Mouse (Mus musculus) liver, embryonic 13.5 days (tissue): ENCODE measurements around the gene Apex2. TPM values are rescaled to one million over a fixed set of nuclear protein-coding genes. Genes with fewer than 3 reads are reported as not detected.
A peak's percentile ranks its signal among the peaks of the same experiment; 100 is the strongest.

Experiments
- ATAC-seq: fragments of 200-750 bp; cut with Nextera tagmentation; 2 replicates; pipeline ENCODE4 v1.8.0; 2017; ENCODE audit warnings: low read depth, mild to moderate bottlenecking, moderate number of reproducible peaks, moderate library complexity
- DNase-seq: peaks from one replicate; pipeline ENCODE4 v3.0.0; 2022
- H3K27ac ChIP-seq: fragments of 300-500 bp; sonication (generic); 2 replicates; pipeline ENCODE4 v1.5.1; 2015; ENCODE audit warnings: moderate library complexity, mild to moderate bottlenecking, inconsistent platforms
- H3K27me3 ChIP-seq: fragments of 300-500 bp; sonication (generic); 2 replicates; pipeline ENCODE4 v1.6.1; 2015; ENCODE audit warnings: mild to moderate bottlenecking, inconsistent platforms
- H3K36me3 ChIP-seq: fragments of 300-500 bp; sonication (generic); 2 replicates; pipeline ENCODE4 v1.6.1; 2015; ENCODE audit warnings: mild to moderate bottlenecking, inconsistent platforms
- H3K4me1 ChIP-seq: fragments of 300-500 bp; sonication (generic); replicated peaks from 2 replicates; pipeline ENCODE4 v1.6.1; 2015; ENCODE audit warnings: inconsistent platforms
- H3K4me2 ChIP-seq: fragments of 300-500 bp; sonication (generic); 2 replicates; pipeline ENCODE4 v1.6.1; 2015; ENCODE audit warnings: inconsistent platforms, mild to moderate bottlenecking, moderate library complexity
- H3K4me3 ChIP-seq: fragments of 300-500 bp; sonication (generic); replicated peaks from 2 replicates; pipeline ENCODE4 v1.5.1; 2015; ENCODE audit warnings: mild to moderate bottlenecking, inconsistent platforms
- H3K9ac ChIP-seq: fragments of 300-500 bp; sonication (generic); 2 replicates; pipeline ENCODE4 v1.6.1; 2015; ENCODE audit warnings: mild to moderate bottlenecking, inconsistent platforms
- H3K9me3 ChIP-seq: fragments of 300-500 bp; sonication (generic); replicated peaks from 2 replicates; pipeline ENCODE4 v1.6.1; 2016; ENCODE audit warnings: inconsistent platforms
- WGBS: fragments of 180-500 bp; shearing (Covaris S2); methylation state at CpG from one replicate; pipeline ENCODE4 v1.1.7; 2015; ENCODE audit not compliant: insufficient replicate concordance; 5-methylcytosine and 5-hydroxymethylcytosine counted together
- polyA plus RNA-seq: library from polyadenylated mRNA; unstranded; fragments of >200 nt; fragmentation: Nextera tagmentation; extraction: Ambion mirVana; gene quantifications from 2 replicates; pipeline ENCODE4 v1.2.1, GENCODE M21; 2015

The Apex2 gene
- polyA plus RNA-seq, 1 experiment from 2014 or later: 12.7 TPM

GRCm38 (mm10) chrX:150554032-150554431 lies 35.6 kb downstream of the Apex2 start:
- Histone ChIP-seq H3K27ac (peak overlapping the region; percentile 84), H3K27me3 (no peaks in the 10 kb centered on the region), H3K4me2 (peak overlapping the region; percentile 61), H3K9ac (peak overlapping the region; percentile 51), H3K4me3 (peak overlapping the region; percentile 26), H3K4me1 (peaks cover 58% of the 10 kb centered on the region), H3K36me3 (peaks cover 68% of the 10 kb centered on the region), H3K9me3 (no peaks in the 10 kb centered on the region)
- 58% methylated on average over 3 of the region's 3 CpGs for WGBS
- ATAC-seq (no peak), DNase-seq (no peak)

- Histone ChIP-seq H3K4me3 (peak overlapping the region; percentile 57), H3K4me2 (peak overlapping the region; percentile 71), H3K27me3 (no peaks in the 10 kb centered on the region), H3K9ac (peak overlapping the region; percentile 78), H3K27ac (peak overlapping the region; percentile 96), H3K4me1 (peaks cover 46% of the 10 kb centered on the region), H3K36me3 (peaks cover 48% of the 10 kb centered on the region), H3K9me3 (no peaks in the 10 kb centered on the region)
- 80% methylated on average over 2 of the region's 2 CpGs for WGBS
- ATAC-seq (no peak), DNase-seq (no peak)
Observed at GRCm38 (mm10) chrX:150551986-150552385, 37.7 kb downstream of the Apex2 start.

- H3K4me1 ChIP-seq: peaks cover 42% of the 10 kb centered on the region
- peak overlapping the region; percentile 67 for H3K4me3 ChIP-seq
- 23% methylated on average over 3 of the region's 3 CpGs for WGBS
- no peaks in the 10 kb centered on the region for H3K27me3 ChIP-seq
- peak; percentile 96 for ATAC-seq
- peak overlapping the region; percentile 86 for H3K9ac ChIP-seq
- peak overlapping the region; percentile 71 for H3K4me2 ChIP-seq
- peaks cover 34% of the 10 kb centered on the region for H3K36me3 ChIP-seq
- peak; percentile 86 for DNase-seq
- H3K27ac ChIP-seq: peak overlapping the region; percentile 96
- no peaks in the 10 kb centered on the region for H3K9me3 ChIP-seq
Observed at GRCm38 (mm10) chrX:150549639-150550038, 40.0 kb downstream of the Apex2 start.

GRCm38 (mm10) chrX:150547239-150547638 lies 42.4 kb downstream of the Apex2 start, which contains the start of gene Alas2:
TSS of gene Alas2 (plus strand) at chrX:150547375.
- peak within 1 kb of the TSS; percentile 86 for H3K9ac ChIP-seq
- peak within 1 kb of the TSS; percentile 67 for H3K4me3 ChIP-seq

GRCm38 (mm10) chrX:150541684-150542083 lies 48.0 kb downstream of the Apex2 start:
- Histone ChIP-seq H3K9ac (no peak overlapping the region), H3K9me3 (no peaks in the 10 kb centered on the region), H3K36me3 (no peaks in the 10 kb centered on the region), H3K4me1 (peaks cover 2% of the 10 kb centered on the region), H3K4me3 (no peak overlapping the region), H3K27me3 (no peaks in the 10 kb centered on the region), H3K4me2 (no peak overlapping the region), H3K27ac (no peak overlapping the region)
- DNase-seq: no peak
- no peak for ATAC-seq

More at GRCm38 (mm10) chrX:150547239-150547638, 42.4 kb downstream of the Apex2 start, which contains the start of gene Alas2:
- WGBS: 23% methylated on average over 5 of the region's 5 CpGs
- H3K36me3 ChIP-seq: peaks cover 15% of the 10 kb centered on the region
- H3K27ac ChIP-seq: peak within 1 kb of the TSS; percentile 96
- H3K27me3 ChIP-seq: no peaks in the 10 kb centered on the region
- H3K4me2 ChIP-seq: peak within 1 kb of the TSS; percentile 62
- peak; percentile 68 for ATAC-seq
- H3K9me3 ChIP-seq: no peaks in the 10 kb centered on the region
- peaks cover 26% of the 10 kb centered on the region for H3K4me1 ChIP-seq
- peak; percentile 27 for DNase-seq

DNA sequence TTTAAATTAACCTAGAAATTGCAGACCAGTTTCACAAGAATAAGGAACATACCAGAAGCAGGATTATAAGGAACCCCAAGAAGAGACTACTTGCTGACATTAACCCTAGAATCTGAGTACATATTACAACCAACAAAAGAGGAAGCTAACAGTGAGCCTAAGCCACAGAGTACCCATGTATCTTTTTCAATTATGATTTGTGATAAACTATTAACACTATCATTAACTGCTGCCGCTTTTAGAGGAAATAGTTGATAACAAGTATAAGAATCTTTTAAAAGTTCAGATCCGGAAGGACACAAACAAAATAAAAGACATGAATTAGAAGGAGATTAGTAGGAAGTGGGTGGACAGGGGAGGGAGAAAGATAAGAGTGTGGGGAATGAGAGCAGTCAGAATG lies 49.6 kb downstream of the Apex2 start:
- Histone ChIP-seq H3K4me1 (no peaks in the 10 kb centered on the region; the same call in 1 of the 2 replicates), H3K27me3 (no peaks in the 10 kb centered on the region), H3K36me3 (no peaks in the 10 kb centered on the region), H3K9ac (no peak overlapping the region), H3K4me2 (no peak overlapping the region), H3K27ac (no peak overlapping the region), H3K9me3 (no peaks in the 10 kb centered on the region), H3K4me3 (no peak overlapping the region)
- WGBS: 28% methylated on average over 2 of the region's 2 CpGs
- ATAC-seq (no peak), DNase-seq (no peak)

GRCm38 (mm10) chrX:150516477-150516876 lies 73.2 kb downstream of the Apex2 start:
- 59% methylated on average over 1 of the region's 1 CpGs for WGBS
- peak overlapping the region; percentile 90 for H3K27ac ChIP-seq
- no peaks in the 10 kb centered on the region for H3K27me3 ChIP-seq
- no peak overlapping the region for H3K4me3 ChIP-seq
- peak overlapping the region; percentile 52; the same call in 1 of the 2 replicates for H3K9ac ChIP-seq
- H3K36me3 ChIP-seq: no peaks in the 10 kb centered on the region
- peak overlapping the region; percentile 38; the same call in 1 of the 2 replicates for H3K4me2 ChIP-seq
- peak; percentile 22 for DNase-seq
- peaks cover 40% of the 10 kb centered on the region for H3K4me1 ChIP-seq
- peak; percentile 87 for ATAC-seq
- H3K9me3 ChIP-seq: no peaks in the 10 kb centered on the region

DNA sequence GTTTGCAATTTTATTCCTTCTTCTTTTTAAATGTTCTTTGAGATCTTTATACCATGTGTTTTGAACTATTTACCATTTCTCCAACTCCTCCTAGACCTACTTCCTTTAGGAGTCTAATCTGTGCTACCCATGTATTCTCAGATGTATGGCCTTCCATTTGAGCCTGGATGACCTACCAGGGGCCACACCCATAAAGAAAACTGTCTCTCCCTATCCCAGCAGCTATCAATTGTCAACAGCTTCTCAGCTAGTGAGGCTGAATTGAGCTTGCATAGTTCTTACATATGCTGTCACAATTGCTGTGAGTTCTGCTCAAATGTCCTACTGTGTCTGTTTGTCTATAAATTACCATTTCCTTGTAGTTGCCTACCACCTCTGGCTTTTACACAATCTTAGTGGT lies 73.7 kb downstream of the Apex2 start:
- H3K9me3 ChIP-seq: no peaks in the 10 kb centered on the region
- H3K4me1 ChIP-seq: peaks cover 45% of the 10 kb centered on the region
- ATAC-seq (peak; percentile 95), DNase-seq (peak; percentile 51)
- peak overlapping the region; percentile 52; the same call in 1 of the 2 replicates for H3K9ac ChIP-seq
- no peaks in the 10 kb centered on the region for H3K27me3 ChIP-seq
- H3K4me3 ChIP-seq: no peak overlapping the region
- peak overlapping the region; percentile 38; the same call in 1 of the 2 replicates for H3K4me2 ChIP-seq
- H3K36me3 ChIP-seq: no peaks in the 10 kb centered on the region
- peak overlapping the region; percentile 90 for H3K27ac ChIP-seq

- H3K9ac ChIP-seq: no peak overlapping the region
- H3K27me3 ChIP-seq: no peaks in the 10 kb centered on the region
- DNase-seq: no peak
- H3K27ac ChIP-seq: peak overlapping the region; percentile 34; the same call in 1 of the 2 replicates
- H3K4me1 ChIP-seq: peaks cover 47% of the 10 kb centered on the region
- no peak for ATAC-seq
- no peaks in the 10 kb centered on the region for H3K36me3 ChIP-seq
- no peak overlapping the region for H3K4me2 ChIP-seq
- WGBS: 73% methylated on average over 1 of the region's 1 CpGs
- no peak overlapping the region for H3K4me3 ChIP-seq
- no peaks in the 10 kb centered on the region for H3K9me3 ChIP-seq
Observed at GRCm38 (mm10) chrX:150514127-150514526, 75.5 kb downstream of the Apex2 start.

DNA sequence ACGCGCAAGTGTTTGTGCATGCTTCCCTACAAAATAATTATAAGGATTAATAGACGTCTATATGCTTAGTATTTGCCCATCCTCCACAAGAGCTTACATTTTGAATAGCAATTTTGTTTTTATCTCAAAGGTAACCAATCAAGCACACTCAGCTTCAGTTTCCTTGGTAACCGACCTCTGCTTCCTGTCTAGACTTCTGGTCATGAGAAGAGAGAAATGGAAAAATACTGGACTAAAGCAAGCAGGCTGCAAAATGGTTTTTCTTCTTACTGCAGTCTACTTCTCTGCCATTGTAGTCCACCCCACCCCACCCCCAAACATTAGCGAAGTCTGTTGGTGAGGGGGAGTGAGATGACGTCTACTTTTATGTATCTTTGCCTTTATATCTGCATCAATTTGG lies 78.4 kb downstream of the Apex2 start:
- peak overlapping the region; percentile 55 for H3K27ac ChIP-seq
- no peaks in the 10 kb centered on the region for H3K27me3 ChIP-seq
- no peaks in the 10 kb centered on the region for H3K9me3 ChIP-seq
- no peaks in the 10 kb centered on the region for H3K36me3 ChIP-seq
- DNase-seq: no peak
- 61% methylated on average over 6 of the region's 6 CpGs for WGBS
- no peak overlapping the region for H3K4me2 ChIP-seq
- no peak overlapping the region for H3K4me3 ChIP-seq
- H3K4me1 ChIP-seq: peaks cover 41% of the 10 kb centered on the region
- no peak overlapping the region for H3K9ac ChIP-seq
- ATAC-seq: no peak

DNA sequence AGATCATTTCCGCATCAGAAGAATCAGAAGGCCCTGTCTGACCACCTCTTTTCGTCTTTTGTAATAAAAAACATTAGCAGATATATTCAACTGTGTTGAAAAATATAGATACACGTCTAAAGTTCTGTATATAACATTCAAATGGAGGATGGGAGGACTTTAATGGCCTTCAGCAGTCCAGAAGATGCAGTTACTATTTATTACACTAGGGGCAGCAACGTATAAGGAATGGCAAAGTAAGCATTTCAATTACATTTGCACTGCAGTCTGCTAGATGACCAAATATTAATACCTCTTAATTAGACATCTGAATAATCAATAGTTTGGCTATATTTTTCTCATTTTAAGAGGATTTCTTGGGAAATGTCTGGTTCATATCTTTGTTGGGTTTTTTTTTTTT lies 79.0 kb downstream of the Apex2 start:
- DNase-seq (no peak), ATAC-seq (no peak)
- H3K27ac ChIP-seq: no peak overlapping the region
- H3K27me3 ChIP-seq: no peaks in the 10 kb centered on the region
- H3K9ac ChIP-seq: no peak overlapping the region
- H3K36me3 ChIP-seq: no peaks in the 10 kb centered on the region
- 25% methylated on average over 4 of the region's 4 CpGs for WGBS
- peaks cover 36% of the 10 kb centered on the region for H3K4me1 ChIP-seq
- H3K9me3 ChIP-seq: no peaks in the 10 kb centered on the region
- H3K4me3 ChIP-seq: no peak overlapping the region
- H3K4me2 ChIP-seq: no peak overlapping the region

DNA sequence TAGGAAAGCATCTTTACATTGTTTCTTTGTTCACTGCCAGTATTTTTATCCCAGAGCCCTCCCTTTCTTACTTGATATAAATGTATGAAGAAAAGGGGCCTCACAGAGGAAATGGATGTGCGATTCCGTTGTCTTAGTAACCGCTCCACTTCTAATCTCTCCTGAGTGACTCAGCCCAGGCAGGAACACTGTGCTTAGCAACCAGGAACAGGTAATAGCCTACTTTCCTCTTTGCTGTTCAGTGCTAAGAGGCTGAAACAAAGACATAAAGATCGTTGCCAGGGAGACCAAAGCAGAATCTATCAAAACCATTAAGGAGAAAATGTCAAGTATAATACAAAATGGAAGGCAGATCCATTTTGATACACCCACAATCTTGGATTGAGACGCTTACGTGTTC lies 81.0 kb downstream of the Apex2 start:
- 70% methylated on average over 6 of the region's 6 CpGs for WGBS

More for the DNA sequence above, 81.0 kb downstream of the Apex2 start:
- H3K4me1 ChIP-seq: peaks cover 29% of the 10 kb centered on the region
- no peaks in the 10 kb centered on the region for H3K27me3 ChIP-seq
- H3K4me2 ChIP-seq: no peak overlapping the region
- no peaks in the 10 kb centered on the region for H3K36me3 ChIP-seq
- no peak overlapping the region for H3K9ac ChIP-seq
- no peak overlapping the region for H3K4me3 ChIP-seq
- no peak overlapping the region for H3K27ac ChIP-seq
- no peak for DNase-seq
- no peaks in the 10 kb centered on the region for H3K9me3 ChIP-seq
- ATAC-seq: no peak
